Comparison of ENCODE assay signal across 8 mouse cellular contexts in genomic region chrX:12936406-12937172, GRCm38 (mm10).
A peak's percentile ranks its signal among the peaks of the same experiment; 100 is the strongest.
DNase-seq lines count a peak whose midpoint lies in the region; ATAC-seq and TF ChIP-seq lines count a peak whose summit lies in the region.

No protein-coding gene starts in this region.

- no peaks in the 10 kb centered on the region for H3K4me1 ChIP-seq in bone marrow macrophage, adult 2 months (ENCODE audit: control insufficient read depth, insufficient read depth, low read length)
- H3K4me1 ChIP-seq in forebrain, embryonic 12.5 days: no peaks in the 10 kb centered on the region
- no peaks in the 10 kb centered on the region for H3K4me1 ChIP-seq in lung, embryonic 15.5 days
- H3K4me1 ChIP-seq in neural tube, embryonic 15.5 days: no peaks in the 10 kb centered on the region
- peaks cover 6% of the 10 kb centered on the region; the same call in 1 of the 2 replicates for H3K4me1 ChIP-seq in thymus, adult 2 months (replicated peaks; ENCODE audit: control insufficient read depth, insufficient read depth, low read length)

- DNase-seq in CD8-positive naive resting alpha-beta T cell, adult 2 months (ENCODE audit: low read depth in 2 of 2, low spot score in 2 of 2): peak; percentile 33 to 35
- peak; percentile 45 to 46 for DNase-seq in heart, postnatal 36 days
- DNase-seq in layer of hippocampus, adult 2 months (ENCODE audit: low spot score in 2 of 2): peak; percentile 8 to 16
- peak; percentile 29 for DNase-seq in thymus, adult 2 months

- peak; percentile 73; the same call in 1 of the 2 replicates for ATAC-seq in forebrain, embryonic 12.5 days (ENCODE audit: low FRiP score)
- ATAC-seq in lung, embryonic 15.5 days (ENCODE audit: borderline replicate concordance, extremely low read depth, low FRiP score, low TSS enrichment): peak; percentile 78; the same call in 1 of the 2 replicates
- ATAC-seq in neural tube, embryonic 15.5 days (ENCODE audit: low FRiP score): peak; percentile 65; the same call in 1 of the 2 replicates

- peak overlapping the region; percentile 55 for H3K9ac ChIP-seq in forebrain, embryonic 12.5 days
- H3K9ac ChIP-seq in lung, embryonic 15.5 days: peak overlapping the region; percentile 41; the same call in 1 of the 2 replicates
- H3K9ac ChIP-seq in neural tube, embryonic 15.5 days (replicated peaks): peak overlapping the region; percentile 43

- H3K27ac ChIP-seq in bone marrow macrophage, adult 2 months (ENCODE audit: insufficient read depth, low read depth, low read length): no peak overlapping the region
- no peak overlapping the region for H3K27ac ChIP-seq in forebrain, embryonic 12.5 days
- peak overlapping the region; percentile 86 for H3K27ac ChIP-seq in layer of hippocampus, adult 2 months
- H3K27ac ChIP-seq in lung, embryonic 15.5 days: no peak overlapping the region
- no peak overlapping the region for H3K27ac ChIP-seq in neural tube, embryonic 15.5 days (replicated peaks)
- H3K27ac ChIP-seq in thymus, adult 2 months (ENCODE audit: control insufficient read depth, insufficient read depth, low read length): no peak overlapping the region

- no peaks in the 10 kb centered on the region for H3K9me3 ChIP-seq in forebrain, embryonic 12.5 days
- H3K9me3 ChIP-seq in lung, embryonic 15.5 days: no peaks in the 10 kb centered on the region
- no peaks in the 10 kb centered on the region for H3K9me3 ChIP-seq in neural tube, embryonic 15.5 days (replicated peaks)

- peak overlapping the region; percentile 59 for H3K4me2 ChIP-seq in forebrain, embryonic 12.5 days
- H3K4me2 ChIP-seq in lung, embryonic 15.5 days: peak overlapping the region; percentile 74
- H3K4me2 ChIP-seq in neural tube, embryonic 15.5 days: peak overlapping the region; percentile 59

- no peaks in the 10 kb centered on the region; the same call in 1 of the 2 replicates for H3K27me3 ChIP-seq in forebrain, embryonic 12.5 days
- peaks cover 3% of the 10 kb centered on the region; the same call in 1 of the 2 replicates for H3K27me3 ChIP-seq in lung, embryonic 15.5 days
- no peaks in the 10 kb centered on the region for H3K27me3 ChIP-seq in neural tube, embryonic 15.5 days (replicated peaks)
- no peaks in the 10 kb centered on the region for H3K27me3 ChIP-seq in thymus, adult 2 months (ENCODE audit: control insufficient read depth, insufficient read depth, low read length)

- no peaks in the 10 kb centered on the region for H3K36me3 ChIP-seq in forebrain, embryonic 12.5 days (replicated peaks)
- no peaks in the 10 kb centered on the region for H3K36me3 ChIP-seq in lung, embryonic 15.5 days
- H3K36me3 ChIP-seq in neural tube, embryonic 15.5 days: no peaks in the 10 kb centered on the region
- H3K36me3 ChIP-seq in thymus, adult 2 months (ENCODE audit: control insufficient read depth, insufficient read depth, low read length): no peaks in the 10 kb centered on the region

- TF ChIP-seq CTCF in bone marrow macrophage, adult 2 months (IDR thresholded peaks at IDR 0.05; ENCODE audit: low read depth, low read length): no peak
- no peak for TF ChIP-seq CTCF in layer of hippocampus, adult 2 months (conservative IDR thresholded peaks at IDR 0.05)
- TF ChIP-seq CTCF in thymus, adult 2 months (IDR thresholded peaks at IDR 0.05; ENCODE audit: borderline replicate concordance, control insufficient read depth, extremely low read depth, insufficient read depth, low read length, poor library complexity): no peak

- 21% methylated on average over 43 of the region's 43 CpGs for WGBS in forebrain, embryonic 12.5 days
- WGBS in lung, embryonic 15.5 days: 17% methylated on average over 43 of the region's 43 CpGs
- 20% methylated on average over 32 of the region's 43 CpGs for WGBS in neural tube, embryonic 15.5 days
- WGBS in thymus, adult 2 months: 6% methylated on average over 30 of the region's 43 CpGs

- peak overlapping the region; percentile 39 for H3K4me3 ChIP-seq in bone marrow macrophage, adult 2 months (ENCODE audit: insufficient read depth, low read length)
- H3K4me3 ChIP-seq in forebrain, embryonic 12.5 days (replicated peaks): peak overlapping the region; percentile 42
- peak overlapping the region; percentile 57 for H3K4me3 ChIP-seq in layer of hippocampus, adult 2 months
- peak overlapping the region; percentile 47 for H3K4me3 ChIP-seq in lung, embryonic 15.5 days
- H3K4me3 ChIP-seq in neural tube, embryonic 15.5 days (replicated peaks): peak overlapping the region; percentile 39
- peak overlapping the region; percentile 74 for H3K4me3 ChIP-seq in thymus, adult 2 months (ENCODE audit: control insufficient read depth, insufficient read depth, low read length)

- no peak for TF ChIP-seq POLR2A in bone marrow macrophage, adult 2 months (IDR thresholded peaks at IDR 0.05; ENCODE audit: borderline replicate concordance, low read depth, low read length)
- no peak for TF ChIP-seq POLR2A in thymus, adult 2 months (IDR thresholded peaks at IDR 0.05; ENCODE audit: control insufficient read depth, extremely low read depth, insufficient read depth, low read length, poor library complexity)

- intact Hi-C loops in heart, postnatal 36 days (cut with DNase I): loop anchor here (10.0 kb wide), 1 partner anchor 108 kb away; no protein-coding TSS in a partner anchor
